Mouse (Mus musculus): ENCODE results near the gene Lrba.

Gene Lrba

GRCm38 (mm10) chr3:86224564-86225421, at the start of gene Lrba:
Lrba (plus strand) TSS chr3:86224680.
- DNase-seq (ENCODE audit: low read depth, low spot score) = peak; percentile 58

- DNase-seq (ENCODE audit: low read depth, low spot score) = no peak
These were observed 44.8 kb upstream of the Lrba start for GRCm38 (mm10) chr3:86179714-86180113.

- DNase-seq (ENCODE audit: low read depth, low spot score) = no peak
These were observed 43.4 kb upstream of the Lrba start for GRCm38 (mm10) chr3:86181107-86181506.

- no peak for DNase-seq (ENCODE audit: low read depth, low spot score)
These were observed 39.9 kb upstream of the Lrba start for GRCm38 (mm10) chr3:86184546-86184945.

DNA sequence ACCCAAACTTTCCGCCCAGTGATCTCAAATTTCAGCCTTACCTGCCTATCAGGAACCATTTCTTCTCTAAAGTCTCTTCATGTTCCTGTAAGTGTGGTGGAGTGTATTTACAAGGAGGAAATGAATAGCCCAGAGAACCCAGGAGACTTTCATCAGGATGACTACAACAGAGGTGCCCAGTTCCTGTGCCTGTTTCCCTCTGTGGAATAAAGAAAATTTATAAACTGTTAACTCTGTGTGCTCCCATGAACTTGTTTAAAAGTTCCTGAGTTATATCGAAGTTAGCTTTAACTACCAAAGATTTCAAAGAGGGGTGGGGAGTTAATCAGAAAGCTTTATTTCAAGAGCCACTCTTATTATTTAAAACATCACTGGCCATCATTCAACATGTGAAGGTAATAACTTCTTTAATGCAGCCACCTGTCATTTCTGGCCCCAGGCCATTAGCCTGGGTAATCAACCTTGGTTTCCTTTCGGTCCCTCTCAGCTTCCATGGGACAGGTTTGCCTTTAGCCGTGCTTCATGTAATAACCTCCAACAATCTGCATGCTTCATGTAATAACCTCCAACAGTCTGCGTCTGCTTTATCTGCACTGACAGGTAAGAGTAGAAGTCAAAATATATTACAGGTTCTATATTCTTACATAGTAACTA, 36.6 kb upstream of the Lrba start:
- DNase-seq (ENCODE audit: low read depth, low spot score) = no peak

GRCm38 (mm10) chr3:86195981-86196380, 28.5 kb upstream of the Lrba start:
- DNase-seq (ENCODE audit: low read depth, low spot score) = peak; percentile 51

- no peak for DNase-seq (ENCODE audit: low read depth, low spot score)
These were observed 28.0 kb upstream of the Lrba start for GRCm38 (mm10) chr3:86196471-86196870.

DNA sequence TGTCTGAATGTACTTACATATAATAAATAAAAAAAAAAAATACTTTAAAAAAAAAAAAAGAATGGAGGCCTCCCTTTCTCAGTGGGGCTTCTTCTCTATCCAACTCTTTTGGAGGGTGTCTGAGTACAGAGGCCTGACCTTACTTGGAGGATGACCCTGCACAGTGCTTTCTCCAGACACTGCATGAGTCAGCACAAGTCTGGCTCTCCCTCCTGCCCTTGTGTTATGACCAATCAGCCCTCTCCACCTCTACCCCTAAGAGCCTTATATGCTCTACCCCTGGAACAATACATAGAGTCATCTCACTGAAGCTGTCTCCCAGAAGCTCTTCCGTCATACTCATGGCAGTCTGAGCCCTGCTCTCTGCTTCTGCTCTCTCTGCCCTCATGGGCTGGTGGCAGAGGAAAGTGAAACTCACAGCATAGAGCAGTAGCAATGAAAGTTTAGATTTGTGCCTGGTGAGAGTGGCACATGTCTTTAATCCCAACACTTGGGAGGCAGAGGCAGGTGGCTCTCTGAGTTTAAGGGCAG, 22.8 kb upstream of the Lrba start:
- no peak for DNase-seq (ENCODE audit: low read depth, low spot score)

DNA sequence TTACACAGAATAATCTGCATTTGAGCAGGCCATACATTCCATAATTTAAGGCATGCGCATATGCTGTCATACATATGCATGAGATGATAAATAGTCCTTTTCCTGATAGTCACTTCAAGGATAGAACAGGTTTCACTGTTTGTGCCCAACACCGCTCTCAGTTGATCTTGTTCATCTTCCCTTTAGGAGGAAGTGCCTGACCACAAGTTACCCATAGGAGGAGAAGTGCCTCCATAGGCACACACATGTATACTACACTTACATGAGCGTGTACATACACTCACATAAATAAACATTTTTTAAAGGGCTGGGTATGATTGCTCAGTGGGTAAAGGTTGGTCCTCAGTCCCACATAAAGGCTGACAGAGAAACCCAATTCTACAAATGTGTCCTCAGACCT, 22.0 kb upstream of the Lrba start:
- no peak for DNase-seq (ENCODE audit: low read depth, low spot score)

DNA sequence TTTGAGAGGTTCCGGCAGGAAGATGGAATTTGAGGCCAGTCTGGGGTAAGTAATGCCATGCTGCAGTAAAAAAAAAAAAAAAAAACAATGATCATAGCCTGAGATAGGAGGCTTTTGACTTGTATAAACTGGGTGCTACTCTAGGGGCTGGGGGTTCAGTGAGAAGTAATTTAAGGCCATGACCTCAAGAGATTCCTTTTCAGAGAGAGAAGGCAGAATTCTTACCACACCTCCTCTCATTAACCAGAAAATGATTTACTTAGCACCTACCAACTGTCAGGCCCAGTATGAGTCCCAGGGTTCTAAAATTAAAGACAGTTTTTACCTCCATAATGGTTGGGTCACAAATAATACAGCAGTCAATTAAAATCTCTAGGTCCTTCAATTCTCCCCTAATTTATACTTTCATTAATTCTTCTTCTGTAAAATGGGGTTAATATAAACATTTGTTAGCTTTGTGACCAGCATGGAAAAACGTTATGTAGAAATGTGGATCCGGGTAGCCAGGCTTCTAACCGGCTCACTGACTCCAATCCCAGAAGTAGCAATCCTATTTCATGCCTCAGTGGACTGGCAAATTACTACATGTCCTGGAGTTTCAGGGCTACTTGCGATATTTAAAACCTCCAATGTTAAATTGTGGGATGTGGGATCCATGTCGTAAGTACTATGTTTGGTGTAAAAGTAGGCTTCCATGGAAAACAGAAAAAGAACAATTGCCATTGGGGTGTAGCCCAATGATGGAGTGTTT, 19.7 kb upstream of the Lrba start:
- no peak for DNase-seq (ENCODE audit: low read depth, low spot score)

- DNase-seq (ENCODE audit: low read depth, low spot score) = no peak
These were observed 17.9 kb upstream of the Lrba start for GRCm38 (mm10) chr3:86206556-86206955.

DNA sequence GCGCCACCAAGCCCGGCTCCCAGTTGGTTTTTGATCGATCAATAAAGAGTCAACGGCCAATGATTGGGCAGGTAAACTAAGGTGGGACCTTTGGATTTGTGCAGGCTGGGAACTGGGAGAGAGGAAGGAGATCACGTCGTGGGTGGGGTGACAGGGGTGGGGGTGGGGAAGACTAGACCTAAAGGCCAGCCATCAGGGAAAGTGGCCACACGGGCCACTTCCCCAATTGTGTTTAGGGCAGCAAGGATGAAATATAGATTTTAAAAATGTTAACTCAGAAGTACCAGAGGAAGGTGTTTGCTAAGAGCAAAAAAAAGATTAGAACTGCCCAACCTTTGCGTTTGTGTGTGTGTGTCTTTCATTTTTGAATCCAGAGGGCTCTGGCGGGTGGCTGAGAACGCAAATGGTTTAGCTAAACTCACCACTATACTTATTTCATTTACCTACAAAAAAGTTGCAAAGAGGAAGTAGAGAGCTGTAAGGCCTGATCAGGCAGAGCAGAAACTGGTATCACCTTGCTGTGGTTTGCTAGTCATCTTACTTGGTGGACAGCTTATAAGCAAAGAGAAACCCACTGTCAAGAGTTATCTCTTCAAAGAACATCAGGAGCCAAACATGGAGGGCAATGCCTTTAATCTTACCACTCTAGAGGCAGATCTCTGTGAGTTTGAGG, 14.1 kb upstream of the Lrba start:
- no peak for DNase-seq (ENCODE audit: low read depth, low spot score)

- no peak for DNase-seq (ENCODE audit: low read depth, low spot score)
These were observed 13.5 kb upstream of the Lrba start for GRCm38 (mm10) chr3:86210959-86211358.

- DNase-seq (ENCODE audit: low read depth, low spot score) = no peak
These were observed 10.2 kb upstream of the Lrba start for GRCm38 (mm10) chr3:86214248-86214647.

DNA sequence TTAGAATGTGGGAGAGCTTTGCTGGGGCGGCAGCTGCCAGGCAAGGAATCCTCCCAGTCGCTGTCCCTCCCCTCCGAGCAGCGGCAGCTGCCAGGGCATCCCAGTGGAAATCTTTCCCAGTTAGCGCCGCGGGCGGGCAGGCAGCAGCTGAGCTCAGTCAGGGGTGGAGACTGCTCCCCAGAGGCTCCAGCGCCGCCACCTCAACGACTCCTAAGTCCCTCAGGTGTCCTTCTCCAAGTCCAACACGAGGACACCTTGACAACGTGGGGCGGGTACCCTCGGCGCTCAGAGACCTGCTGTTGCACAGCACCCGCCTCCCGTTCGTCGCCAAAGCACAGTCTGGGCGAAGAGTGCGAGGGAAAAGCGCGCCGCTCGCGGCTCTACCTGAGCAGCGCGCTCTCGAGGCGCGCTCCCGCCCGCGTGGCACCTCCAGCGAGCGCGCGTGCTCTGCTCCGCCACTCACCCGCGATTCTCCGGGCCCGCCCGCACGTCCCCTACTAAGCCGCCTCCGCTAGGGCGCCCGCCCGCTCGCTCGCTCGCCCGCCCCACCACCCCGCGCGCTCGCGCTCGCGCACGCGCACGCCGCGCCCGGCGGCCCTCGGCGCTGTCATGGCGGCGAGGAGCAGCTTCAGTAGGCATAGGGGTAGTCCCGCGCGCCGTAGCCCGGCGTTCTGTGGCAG, 706 bp upstream of the Lrba start:
- DNase-seq (ENCODE audit: low read depth, low spot score) = peak; percentile 80

DNA sequence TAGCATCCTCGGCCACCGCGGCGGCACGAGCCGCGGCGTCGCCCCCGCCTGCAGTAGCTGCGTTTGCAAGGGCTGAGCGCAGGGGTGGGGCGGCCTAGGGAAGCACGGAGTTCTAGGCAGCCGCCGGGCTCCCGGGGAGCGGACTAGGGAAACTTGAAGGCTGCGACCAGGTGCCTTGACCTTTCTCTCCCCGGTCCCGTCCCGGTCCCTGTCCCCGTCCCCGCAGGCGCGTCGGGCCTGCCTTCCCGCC, 241 bp upstream of the Lrba start:
- DNase-seq (ENCODE audit: low read depth, low spot score) = no peak

GRCm38 (mm10) chr3:86231532-86232086, 7.1 kb downstream of the Lrba start:
- DNase-seq (ENCODE audit: low read depth, low spot score) = no peak

- no peak for DNase-seq (ENCODE audit: low read depth, low spot score)
These were observed 22.7 kb downstream of the Lrba start for GRCm38 (mm10) chr3:86247193-86247592.

- no peak for DNase-seq (ENCODE audit: low read depth, low spot score)
These were observed 26.7 kb downstream of the Lrba start for GRCm38 (mm10) chr3:86251212-86251611.

DNA sequence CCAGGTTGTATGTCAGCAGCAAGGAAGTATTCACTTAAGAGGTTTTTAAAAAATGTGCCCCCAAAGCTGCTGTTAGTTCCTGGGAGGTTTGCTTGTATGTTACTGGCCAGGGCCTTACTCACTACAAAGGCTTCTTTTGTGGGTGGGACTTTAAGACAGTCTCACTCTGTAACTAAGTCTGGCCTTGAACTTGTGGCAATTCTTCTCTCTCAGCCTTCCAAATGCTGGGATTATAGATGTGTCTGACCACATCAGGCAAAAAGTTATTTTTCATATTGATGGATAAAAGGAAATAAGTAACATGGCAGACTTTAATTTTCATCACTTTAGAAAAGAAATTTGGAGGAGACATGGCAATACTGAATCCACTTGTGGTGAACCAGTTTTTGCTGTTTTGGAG, 28.1 kb downstream of the Lrba start:
- DNase-seq (ENCODE audit: low read depth, low spot score) = no peak

DNA sequence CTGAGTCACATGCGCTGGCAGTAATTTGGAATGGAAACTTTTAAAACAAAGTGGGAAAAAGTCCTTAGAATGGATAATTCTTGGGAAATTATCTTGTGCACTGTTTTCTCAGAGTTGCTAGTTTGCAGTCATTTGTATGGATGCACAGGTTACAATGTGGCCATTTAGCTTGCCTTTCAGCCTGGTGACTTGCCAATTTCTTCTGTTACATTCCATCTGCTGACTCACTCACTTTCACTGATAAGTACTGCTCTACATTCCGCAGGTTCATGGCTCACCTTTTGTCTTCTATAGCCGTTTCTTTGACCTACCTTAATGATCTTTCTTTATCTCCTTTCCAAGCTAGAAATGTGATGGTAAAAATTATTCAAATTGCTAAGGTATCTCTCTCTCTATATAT, 28.6 kb downstream of the Lrba start:
- no peak for DNase-seq (ENCODE audit: low read depth, low spot score)
